Mouse (Mus musculus): ENCODE results near the gene Usp50.

Usp50 gene

GRCm38 (mm10) chr2:126743389-126743788, 39.9 kb downstream of the Usp50 start:
- DNase-seq (ENCODE audit: low read depth, low spot score): no peak

DNA sequence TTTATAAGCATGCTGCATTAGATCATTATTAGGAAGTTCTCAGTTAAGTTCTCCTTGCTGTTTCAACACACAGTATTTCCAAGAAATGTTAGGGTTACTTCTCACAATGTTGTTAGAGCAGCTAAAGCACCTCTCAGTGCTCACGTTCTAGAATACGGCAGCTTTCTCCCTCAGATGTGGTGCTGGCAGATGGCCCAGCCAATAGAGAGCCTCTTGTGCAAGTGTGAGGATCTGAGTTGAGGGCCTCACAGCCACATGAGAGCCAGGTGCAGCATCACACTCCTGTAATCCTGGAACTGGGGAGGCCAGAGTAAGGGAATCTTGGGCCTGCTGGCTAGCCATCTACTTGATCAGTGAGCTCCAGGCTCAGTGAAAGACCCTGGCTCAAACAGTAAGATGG, 43.0 kb downstream of the Usp50 start:
- no peak for DNase-seq (ENCODE audit: low read depth, low spot score)

DNA sequence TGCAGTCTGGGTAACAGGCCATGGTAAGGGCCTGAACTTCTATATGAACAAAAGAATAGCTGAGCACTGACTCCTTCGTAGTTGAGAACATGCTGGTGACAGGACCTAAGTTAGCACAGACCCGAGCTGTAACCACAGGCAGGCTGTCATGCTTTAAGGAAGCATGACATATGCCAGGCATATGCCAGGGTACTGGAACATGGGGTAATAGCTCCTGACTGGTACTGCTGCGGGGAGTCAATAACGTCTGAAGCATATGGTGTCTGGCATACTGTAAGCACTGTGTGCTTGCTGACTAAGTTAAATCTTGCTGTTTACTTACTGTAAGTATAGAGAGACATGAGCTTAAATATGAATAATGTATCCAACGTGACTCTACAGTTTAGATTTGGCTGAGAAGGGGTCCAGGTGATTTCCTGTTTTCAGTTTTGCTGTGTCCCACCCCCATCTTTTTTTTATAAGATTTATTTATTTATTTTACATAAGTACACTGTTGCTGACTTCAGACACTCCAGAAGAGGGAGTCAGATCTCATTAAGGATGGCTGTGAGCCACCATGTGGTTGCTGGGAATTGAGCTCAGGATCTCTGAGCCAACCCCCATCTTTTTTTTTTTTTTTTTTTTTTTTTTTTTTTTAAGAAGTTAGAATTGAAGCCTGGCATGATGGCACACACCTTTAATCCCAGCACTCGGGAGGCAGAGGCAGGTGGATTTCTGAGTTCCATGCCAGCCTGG, 47.8 kb downstream of the Usp50 start:
- DNase-seq (ENCODE audit: low read depth, low spot score): no peak

DNA sequence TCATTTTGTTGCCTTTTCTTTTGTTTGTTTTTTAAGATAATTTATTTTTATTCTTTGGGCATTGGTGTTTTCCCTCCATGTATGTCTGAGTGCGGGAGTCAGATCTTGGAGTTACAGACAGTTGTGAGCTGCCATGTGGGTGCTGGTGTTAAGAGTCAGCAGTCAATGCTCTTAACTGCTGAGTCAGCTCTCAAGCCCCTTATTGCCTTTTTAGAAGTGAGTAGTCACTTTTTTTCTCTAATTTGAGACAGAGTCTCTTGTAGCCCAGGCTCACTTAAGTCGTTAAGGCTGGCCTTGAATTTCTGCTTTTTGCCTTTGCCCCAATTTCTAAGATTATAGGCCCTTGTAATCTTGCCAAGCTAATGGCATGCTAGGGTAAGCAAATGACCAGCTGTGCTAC, 52.8 kb downstream of the Usp50 start:
- DNase-seq (ENCODE audit: low read depth, low spot score): no peak

GRCm38 (mm10) chr2:126729207-126729606, 54.1 kb downstream of the Usp50 start:
- no peak for DNase-seq (ENCODE audit: low read depth, low spot score)

GRCm38 (mm10) chr2:126712950-126713349, 70.3 kb downstream of the Usp50 start:
- DNase-seq (ENCODE audit: low read depth, low spot score): no peak

DNA sequence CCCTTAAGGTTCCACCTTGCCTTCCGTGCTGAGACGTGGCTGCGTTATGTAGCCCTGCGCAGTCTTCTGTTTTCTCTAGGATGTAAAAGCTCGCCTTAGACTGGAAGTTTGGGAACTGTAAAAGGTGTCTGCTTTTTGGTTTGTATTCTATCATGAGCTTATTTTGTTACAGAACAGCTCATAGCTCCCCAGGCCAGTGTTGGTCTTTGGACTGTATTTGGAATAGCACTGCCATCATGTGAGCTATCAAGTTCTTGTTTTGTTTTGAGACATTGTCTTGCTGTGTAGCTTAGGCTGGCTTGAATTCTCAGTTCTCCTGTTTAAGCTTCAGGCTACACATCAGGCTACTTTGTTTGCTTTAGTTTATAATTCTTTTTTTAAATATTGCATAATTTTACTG, 70.7 kb downstream of the Usp50 start:
- DNase-seq (ENCODE audit: low read depth, low spot score): no peak

- DNase-seq (ENCODE audit: low read depth, low spot score): no peak
Measured at GRCm38 (mm10) chr2:126708361-126708760, 74.9 kb downstream of the Usp50 start.

DNA sequence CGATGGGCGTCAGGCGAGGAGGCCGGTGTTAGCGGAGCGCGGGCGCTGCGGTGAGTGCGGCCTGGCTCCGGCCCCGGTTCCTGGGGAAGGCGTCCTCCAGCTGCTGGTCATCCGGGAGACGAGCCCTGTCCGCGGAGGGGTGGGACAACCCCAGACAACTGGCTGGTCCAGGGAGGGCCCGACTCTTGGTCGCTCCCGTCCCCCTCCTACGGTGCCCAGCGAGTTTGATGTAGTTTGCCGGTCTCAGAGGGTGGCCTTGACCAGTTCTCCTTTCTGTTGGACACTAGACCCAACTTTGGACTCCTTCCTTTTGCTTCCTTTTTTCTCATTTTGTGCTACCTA, 75.9 kb downstream of the Usp50 start:
- no peak for DNase-seq (ENCODE audit: low read depth, low spot score)

DNA sequence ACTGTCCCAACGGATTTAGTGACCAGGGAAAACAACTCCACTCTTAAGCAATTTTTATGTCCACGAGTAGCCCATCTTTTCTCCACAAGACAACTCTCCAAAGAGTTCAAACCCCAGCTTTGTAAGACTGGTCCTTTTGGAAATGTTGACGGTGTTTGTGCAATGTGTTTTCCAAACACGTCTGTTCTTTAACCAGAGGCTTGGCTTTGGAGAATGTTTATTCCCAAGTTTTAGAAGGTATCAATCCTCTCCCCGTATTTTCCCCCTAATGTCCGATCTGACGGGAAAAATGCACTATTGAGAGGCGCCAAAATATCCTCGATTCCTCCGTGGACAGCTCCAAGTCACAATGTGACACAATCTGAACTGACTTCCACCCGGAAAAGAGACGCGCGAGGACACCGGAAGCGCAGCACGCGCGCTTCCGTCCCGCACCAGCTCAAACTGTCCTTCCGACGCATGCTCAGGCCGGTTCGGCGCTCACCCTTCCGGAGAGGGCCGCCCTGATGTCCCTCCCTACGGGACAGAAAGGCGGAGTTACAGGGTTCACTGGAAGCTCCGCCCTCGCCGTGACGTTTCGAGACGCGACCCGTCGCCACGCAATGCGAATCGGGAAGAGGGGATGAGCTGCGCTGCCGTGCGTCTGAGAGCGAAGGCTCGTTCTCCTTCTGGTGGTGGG, 76.4 kb downstream of the Usp50 start, which contains the start of gene Usp8:
Gene Usp8 (plus strand): TSS at position 570 of the 679 bp plus-strand sequence.
- DNase-seq (ENCODE audit: low read depth, low spot score): peak; percentile 93

DNA sequence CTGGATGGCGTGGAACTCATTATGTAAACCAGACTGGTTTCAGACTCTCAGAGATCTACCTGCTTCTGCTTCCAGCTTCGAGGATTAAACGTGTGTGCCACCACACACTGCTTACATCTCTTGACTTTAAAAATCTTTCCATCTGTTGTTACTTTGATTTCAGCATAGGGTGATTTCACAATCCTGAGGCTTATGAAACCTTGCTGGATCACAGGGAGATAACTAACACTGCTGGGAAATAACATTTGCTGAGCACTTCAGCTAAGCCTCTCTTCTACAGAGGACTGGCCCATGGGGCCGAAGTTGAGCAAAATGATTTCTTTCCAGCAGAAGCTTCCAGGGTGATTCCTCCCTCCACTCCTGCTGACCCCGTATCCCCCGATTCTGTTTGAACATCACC, 88.0 kb downstream of the Usp50 start:
- DNase-seq (ENCODE audit: low read depth, low spot score): no peak

GRCm38 (mm10) chr2:126691290-126691689, 92.0 kb downstream of the Usp50 start:
- no peak for DNase-seq (ENCODE audit: low read depth, low spot score)

DNA sequence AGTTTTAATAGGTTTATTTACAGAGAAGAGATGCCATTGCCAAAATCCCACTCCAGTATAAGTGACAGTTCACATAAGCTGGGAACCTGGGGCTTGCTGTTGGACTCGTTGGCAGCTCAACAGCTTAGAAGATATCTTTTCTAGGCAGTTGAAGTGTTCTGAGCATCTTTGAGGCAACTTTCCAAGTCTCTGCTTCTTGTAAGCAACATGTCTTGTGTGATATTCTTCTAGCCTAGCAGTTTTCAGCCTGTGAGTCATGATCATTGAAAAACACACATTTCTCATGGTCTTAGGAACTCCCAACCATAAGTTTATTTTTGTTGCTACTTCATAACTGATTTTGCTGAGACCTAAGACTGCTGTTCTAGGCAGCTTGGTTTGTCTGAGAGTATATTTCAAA, 100.3 kb downstream of the Usp50 start:
- no peak for DNase-seq (ENCODE audit: low read depth, low spot score)

DNA sequence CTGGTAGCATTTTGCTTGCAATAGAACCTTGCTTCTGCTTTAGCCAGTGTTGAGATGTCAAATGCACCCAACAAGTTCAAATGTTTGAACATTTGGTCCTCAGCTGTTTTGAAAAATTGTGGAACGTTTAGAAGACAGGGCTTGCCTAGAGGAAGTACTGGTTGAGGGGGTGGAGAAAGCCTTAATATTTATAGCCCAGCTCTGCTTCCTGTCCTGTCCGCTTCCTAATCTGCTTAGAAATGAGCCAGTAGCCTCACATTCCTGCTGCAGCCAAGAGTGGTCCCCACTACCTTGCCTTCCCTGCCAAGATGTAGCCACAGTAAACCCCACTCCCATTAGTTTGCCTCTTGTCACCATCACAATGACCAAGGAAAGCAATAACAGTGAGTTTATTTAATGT, 100.9 kb downstream of the Usp50 start:
- DNase-seq (ENCODE audit: low read depth, low spot score): no peak

DNA sequence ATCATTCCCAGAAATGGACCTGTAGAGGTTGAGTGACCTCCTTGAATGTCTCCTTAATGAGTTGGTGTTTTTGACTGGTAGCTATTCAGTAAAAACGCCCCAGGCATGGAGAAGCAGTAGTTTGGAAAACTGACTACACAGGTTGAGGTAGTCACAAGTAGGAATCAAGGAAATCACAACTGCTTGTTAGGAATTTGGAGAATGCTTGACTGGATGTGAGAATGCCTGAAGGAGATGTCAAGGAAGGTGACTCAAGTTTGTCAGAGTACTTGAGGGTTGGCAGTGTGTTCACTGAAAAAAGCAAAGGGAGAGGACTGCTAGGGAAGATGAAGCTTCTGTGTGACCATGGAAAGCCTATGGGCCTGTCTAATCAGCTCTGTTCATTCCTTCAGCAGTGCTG, 105.9 kb downstream of the Usp50 start:
- no peak for DNase-seq (ENCODE audit: low read depth, low spot score)

- DNase-seq (ENCODE audit: low read depth, low spot score): no peak
Measured at GRCm38 (mm10) chr2:126676122-126676515, 107.2 kb downstream of the Usp50 start, which contains the start of gene Gabpb1. Gene Gabpb1, minus strand, starts transcription at chr2:126676337.

DNA sequence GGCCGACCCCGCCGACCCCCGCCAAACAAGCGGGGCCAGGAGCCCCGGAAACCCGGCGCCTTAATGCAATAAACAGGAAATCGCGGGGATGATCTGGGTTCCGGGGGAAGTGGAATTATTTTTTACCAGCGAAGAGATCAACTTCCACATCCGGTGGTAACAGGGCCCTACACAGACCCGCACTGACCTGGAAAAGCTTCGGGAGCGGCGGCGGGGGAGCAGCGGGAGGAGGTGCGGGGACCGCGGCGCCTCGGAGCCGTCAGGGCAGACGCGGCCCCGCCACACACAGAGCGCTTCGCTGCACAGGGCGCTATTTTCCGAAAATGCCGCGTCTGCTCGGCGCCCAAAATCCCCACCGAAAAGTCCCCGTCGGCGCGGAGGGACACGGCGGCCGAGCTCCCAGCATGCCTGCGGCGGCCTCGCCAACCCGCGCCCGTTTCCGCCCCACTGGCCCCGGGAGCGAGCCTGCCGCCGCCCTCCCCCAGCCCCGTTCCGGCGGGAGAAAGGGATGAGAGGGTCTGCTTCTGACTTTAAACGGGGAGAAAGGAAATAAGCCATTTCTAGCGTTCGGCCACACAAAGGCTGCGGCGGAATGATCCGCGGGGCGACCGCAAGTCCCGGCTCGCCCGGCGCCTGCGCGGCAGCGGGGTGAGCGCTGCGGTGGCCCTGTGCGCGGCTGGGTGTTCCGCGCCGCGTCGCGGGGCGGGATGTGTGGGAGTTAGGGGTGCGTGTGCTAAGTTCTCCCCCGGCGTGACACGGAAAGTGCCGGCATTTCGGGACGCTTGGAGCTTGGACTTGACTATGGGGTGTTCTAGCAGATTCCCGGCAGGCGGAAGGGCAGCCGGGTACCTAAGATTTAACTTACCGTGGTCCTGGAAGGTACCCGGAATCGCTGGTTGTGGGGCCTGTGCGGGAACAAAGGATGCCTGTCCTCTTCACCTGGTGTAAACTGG, 107.8 kb downstream of the Usp50 start:
- DNase-seq (ENCODE audit: low read depth, low spot score): peak; percentile 76

GRCm38 (mm10) chr2:126674441-126675168, 108.7 kb downstream of the Usp50 start:
- no peak for DNase-seq (ENCODE audit: low read depth, low spot score)

GRCm38 (mm10) chr2:126673317-126674242, 109.7 kb downstream of the Usp50 start:
- no peak for DNase-seq (ENCODE audit: low read depth, low spot score)

- DNase-seq (ENCODE audit: low read depth, low spot score): no peak
Measured at GRCm38 (mm10) chr2:126668621-126669252, 114.5 kb downstream of the Usp50 start.

All from retina, adult 2 months (tissue).